Mouse (Mus musculus): ENCODE measurements at regions not wholly inside any gene's neighbourhood (a gene's known extent, or its start where the extent isn't known, plus 50 kb on each side); places are given as distances from the start of the nearest gene placed in this dataset.

GRCm38 (mm10) chr4:97132650-97133049, 50.3 kb downstream of the Gm10192 start:
- DNase-seq (ENCODE audit: low read depth, low spot score) = no peak

DNA sequence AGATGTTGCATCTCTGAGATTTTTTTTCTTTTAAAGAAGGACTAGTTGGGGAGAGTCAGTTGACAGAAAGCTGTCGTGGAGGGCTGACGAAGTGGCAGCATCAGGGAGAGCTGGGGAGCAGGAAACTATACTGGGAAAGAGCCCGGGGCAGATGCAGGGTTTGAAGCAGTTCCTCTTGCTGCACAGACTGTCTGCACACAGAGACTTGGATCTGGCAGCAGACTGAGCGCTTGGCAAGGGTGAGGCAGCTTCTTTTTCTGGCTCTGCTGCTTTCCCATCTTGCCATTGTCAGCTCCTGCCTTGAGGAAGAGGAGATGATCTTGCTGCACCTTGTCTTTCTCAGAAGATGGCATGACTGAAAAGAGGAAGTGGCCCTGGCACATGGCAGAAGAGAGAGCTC, 55.2 kb downstream of the Gm10192 start:
- DNase-seq (ENCODE audit: low read depth, low spot score) = no peak

GRCm38 (mm10) chr4:97123861-97124260, 59.1 kb downstream of the Gm10192 start:
- no peak for DNase-seq (ENCODE audit: low read depth, low spot score)

- DNase-seq (ENCODE audit: low read depth, low spot score) = no peak
Measured at GRCm38 (mm10) chr4:97121952-97122351, 61.0 kb downstream of the Gm10192 start.

GRCm38 (mm10) chr4:97119459-97119858, 63.5 kb downstream of the Gm10192 start:
- DNase-seq (ENCODE audit: low read depth, low spot score) = no peak

- DNase-seq (ENCODE audit: low read depth, low spot score) = no peak
Measured at GRCm38 (mm10) chr4:97117016-97117415, 66.0 kb downstream of the Gm10192 start.

DNA sequence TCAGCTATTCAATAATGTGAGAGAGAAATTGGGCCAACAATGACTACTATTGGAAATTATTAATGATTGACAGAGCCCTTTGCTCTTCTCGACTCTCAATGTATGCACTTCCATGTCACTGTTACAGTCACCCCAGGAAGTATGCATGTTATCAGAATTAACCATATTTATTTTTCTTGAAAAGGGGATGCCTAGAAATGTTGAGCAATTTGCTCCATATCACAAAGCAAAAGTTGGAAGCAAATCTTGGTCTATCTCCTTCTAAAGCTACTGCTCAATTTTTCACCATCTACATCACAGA, 80.3 kb downstream of the Gm10192 start:
- no peak for DNase-seq (ENCODE audit: low read depth, low spot score)

GRCm38 (mm10) chr4:97101911-97102751, 80.8 kb downstream of the Gm10192 start:
- DNase-seq (ENCODE audit: low read depth, low spot score) = no peak

DNA sequence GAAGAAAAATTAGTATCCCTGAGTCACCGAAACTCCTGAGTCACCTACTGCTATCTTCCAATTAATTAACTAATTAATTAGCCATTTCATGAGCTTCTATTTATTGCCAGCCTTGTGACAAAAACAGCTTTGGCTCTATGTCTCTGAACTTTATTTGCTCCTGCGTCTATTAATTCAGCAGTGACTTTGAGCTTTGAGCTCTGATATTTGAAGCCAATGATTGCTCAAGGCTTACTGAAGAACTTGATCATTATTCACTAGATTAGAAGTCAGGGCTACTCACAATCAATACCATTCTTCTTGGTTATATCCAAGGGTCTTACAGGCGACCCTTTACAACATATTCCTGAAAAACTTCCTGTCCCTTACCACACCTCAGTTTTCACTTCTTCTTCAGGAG, 83.2 kb downstream of the Gm10192 start:
- DNase-seq (ENCODE audit: low read depth, low spot score) = no peak

- DNase-seq (ENCODE audit: low read depth, low spot score) = no peak
Measured at GRCm38 (mm10) chr4:97093576-97093975, 89.4 kb downstream of the Gm10192 start.

DNA sequence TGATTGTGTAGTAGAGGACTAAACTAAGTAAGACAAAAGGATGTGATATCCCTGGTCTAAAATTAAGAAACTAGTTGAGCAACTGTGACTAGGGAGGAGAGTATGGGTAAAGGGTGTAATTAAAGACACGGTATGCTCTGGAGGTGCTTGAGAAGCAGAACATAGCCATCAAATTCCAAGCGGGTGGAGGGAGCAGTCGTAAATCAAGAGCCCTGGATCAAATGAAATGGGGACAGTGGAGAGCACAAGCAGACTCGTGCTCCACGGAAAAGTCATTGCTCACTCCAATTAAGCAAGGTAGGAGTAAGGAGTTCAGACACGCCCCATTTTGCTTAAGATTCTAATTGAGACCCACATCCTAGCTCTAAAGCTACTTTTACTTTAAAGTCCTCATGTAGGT, 132.2 kb downstream of the Gm10192 start:
- no peak for DNase-seq (ENCODE audit: low read depth, low spot score)

GRCm38 (mm10) chr4:97049045-97049674, 133.8 kb downstream of the Gm10192 start:
- DNase-seq (ENCODE audit: low read depth, low spot score) = no peak

GRCm38 (mm10) chr4:97037693-97038348, 145.1 kb downstream of the Gm10192 start:
- peak; percentile 29 for DNase-seq (ENCODE audit: low read depth, low spot score)

GRCm38 (mm10) chr4:97028938-97029337, 154.0 kb downstream of the Gm10192 start:
- DNase-seq (ENCODE audit: low read depth, low spot score) = no peak

DNA sequence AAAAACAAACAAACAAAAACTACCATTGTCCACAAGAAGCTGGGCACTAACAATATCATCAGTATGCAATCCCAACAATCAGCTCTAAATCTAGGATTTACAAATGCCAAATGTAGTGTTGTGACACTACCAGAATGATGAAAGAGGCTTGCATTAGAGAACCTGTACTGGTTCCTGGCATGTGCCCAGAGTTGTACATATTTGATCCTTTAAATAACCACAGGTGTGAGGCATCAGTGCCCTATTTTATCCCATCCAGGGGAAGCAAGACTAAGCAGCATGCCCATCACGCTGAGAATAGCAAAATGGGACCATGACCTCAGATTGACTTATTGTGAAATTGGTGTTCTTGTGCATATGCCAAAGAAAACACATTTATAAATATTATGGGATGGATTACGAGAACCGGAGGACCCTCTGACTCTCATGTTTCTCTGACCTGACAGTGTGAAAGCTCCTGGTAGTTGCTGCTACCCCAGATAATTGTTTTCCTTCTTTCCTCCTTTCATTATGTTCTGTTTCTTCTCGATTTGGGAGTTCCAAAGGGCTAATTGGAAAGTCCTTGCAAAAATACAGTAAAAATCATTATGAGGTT, 157.4 kb downstream of the Gm10192 start:
- DNase-seq (ENCODE audit: low read depth, low spot score) = no peak

DNA sequence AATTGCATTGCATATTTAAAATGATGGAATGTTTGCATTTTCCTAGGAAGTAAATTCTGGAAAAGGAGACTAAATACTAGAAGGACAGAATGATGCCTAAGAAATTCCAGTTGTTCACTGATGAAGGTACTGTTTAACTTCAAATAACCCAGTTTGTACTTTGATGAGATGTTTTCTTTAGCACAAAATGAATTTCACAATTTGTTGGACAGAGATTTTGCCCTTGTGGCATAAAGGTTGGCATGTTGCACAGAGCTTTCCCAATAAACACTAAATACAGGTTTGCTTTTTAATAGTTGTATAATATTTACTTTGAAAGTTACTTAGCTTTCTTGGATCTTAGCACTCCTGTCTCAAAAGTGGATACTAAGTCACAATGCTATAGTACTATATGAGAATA, 181.6 kb downstream of the Gm10192 start:
- DNase-seq (ENCODE audit: low read depth, low spot score) = no peak

DNA sequence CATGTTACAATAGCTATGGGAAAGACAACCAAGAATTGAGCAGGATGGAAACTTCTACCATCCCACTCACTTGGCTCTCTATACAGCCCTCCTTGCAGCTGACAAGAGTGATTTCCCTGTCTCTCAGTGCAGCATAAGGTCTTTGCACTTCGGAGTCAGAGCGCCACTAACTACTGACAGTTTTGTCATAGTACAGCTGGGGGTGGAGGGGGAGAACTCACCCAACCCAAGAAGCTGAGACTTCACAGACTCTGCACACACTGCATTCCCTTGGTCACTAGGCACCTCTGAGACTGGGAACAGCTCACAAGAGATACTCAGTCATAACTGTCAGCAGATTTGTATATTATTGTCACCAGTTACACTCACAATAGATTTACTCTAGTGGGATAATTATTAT, 195.3 kb upstream of the Gm12695 start:
- DNase-seq (ENCODE audit: low read depth, low spot score) = no peak

GRCm38 (mm10) chr4:96979876-96980275, 194.9 kb upstream of the Gm12695 start:
- DNase-seq (ENCODE audit: low read depth, low spot score) = no peak

DNA sequence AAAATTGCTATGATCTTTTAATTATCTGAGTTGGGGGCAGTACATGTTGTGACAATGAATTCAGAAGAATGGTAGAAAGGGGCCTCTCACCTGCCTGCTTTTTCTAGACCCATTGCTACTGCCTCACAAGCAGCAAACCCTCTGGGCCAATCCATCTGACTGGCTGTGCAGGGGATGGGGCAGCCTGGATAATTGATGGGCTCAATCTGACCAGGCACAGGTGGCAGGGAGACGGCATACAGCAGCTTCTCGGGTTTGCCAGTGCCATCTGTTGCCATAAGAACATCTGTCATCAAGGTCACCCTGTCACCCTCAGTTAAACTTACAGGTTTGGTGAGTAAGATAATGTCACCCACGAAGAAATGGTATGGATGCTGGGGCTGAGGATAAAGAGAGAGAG, 189.9 kb upstream of the Gm12695 start:
- DNase-seq (ENCODE audit: low read depth, low spot score) = no peak

GRCm38 (mm10) chr4:96973804-96974203, 188.8 kb upstream of the Gm12695 start:
- DNase-seq (ENCODE audit: low read depth, low spot score) = no peak

DNA sequence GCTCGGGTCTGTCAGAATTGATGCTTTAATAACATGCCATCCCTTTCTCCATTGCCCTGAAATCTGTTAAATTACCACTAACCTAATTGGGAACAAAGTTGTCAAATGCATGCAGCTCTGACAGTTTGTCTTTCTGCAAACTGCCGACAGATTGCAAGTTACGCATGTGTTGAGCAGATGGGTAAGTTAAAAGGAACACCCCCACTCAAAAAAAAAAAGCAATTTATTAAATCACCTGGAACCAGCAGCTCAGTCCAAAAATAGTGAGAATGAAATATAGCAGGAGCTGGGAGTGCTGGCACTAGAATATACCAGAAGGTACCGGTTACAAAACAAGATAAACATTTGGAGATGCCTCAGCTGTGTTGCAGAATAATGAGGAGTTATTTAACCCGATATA, 184.2 kb upstream of the Gm12695 start:
- DNase-seq (ENCODE audit: low read depth, low spot score) = no peak

DNA sequence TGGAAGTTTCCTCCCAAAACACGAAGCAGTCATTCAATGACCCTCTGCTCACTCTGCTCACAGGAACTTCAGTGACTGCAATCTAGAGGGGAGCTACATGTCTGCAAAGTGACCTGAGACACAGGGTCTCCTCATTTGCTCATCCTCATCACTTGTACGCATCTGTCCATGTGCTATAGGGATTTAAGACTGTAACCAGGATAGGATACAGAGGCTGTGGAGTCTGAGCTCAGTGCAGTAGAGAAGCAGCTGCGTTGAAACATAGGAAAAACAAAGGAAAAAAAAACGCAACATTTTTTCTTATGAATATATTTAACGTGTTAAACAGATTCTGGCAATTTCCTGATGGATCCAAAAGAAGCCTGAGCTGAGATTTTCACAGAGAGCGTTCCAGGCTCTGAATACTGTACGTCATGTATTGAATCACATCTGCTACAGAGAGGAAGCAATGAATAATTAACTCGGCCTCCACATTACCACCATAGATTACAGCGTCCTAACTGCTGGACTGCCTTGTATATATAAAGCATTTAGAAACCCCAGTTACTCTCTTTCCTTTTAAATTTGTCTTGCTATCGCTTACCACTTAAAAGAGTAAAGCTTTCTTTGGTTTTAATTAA, 183.7 kb upstream of the Gm12695 start:
- DNase-seq (ENCODE audit: low read depth, low spot score) = no peak

Measured in ZHBTc4 (cell line).